Mouse (Mus musculus): ENCODE results near the gene Wdr18.

Wdr18 gene

DNA sequence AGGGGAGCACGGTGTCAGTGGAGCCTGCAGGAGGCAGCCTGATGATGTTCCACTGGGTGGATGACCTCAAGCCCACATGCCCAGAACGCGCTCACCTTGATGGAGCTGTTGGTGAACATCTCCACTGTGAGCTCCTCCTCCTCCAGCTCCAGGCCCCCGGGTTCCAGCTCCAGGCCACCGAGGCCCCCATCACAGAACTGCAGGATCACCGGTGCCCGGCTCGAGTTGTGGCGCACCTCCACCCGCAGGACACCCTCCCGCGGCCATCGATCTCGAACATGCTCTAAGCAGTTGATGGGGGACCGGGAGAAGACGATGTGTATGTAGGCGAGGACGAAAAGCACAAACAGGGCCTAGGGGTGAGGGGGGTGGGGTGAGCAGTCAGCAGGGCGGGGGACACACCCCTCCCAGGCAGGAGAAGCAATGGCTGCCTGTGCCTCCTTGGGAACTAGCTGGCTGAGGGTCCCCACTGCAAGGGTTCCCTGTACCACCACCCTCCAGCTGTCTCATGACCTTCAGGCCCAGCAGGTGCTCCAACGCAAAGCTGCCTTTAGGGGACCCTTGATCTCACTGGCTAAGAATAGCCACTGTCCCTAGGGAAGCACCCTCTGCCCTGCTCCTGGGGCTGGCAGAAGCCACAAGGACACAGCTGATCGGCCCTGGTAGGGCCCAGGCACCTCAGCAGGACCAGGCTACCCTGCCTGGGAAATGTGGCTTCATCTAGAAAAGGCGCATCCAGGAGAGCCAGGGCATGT, 19.6 kb downstream of the Wdr18 start:
- DNase-seq: no peak

DNA sequence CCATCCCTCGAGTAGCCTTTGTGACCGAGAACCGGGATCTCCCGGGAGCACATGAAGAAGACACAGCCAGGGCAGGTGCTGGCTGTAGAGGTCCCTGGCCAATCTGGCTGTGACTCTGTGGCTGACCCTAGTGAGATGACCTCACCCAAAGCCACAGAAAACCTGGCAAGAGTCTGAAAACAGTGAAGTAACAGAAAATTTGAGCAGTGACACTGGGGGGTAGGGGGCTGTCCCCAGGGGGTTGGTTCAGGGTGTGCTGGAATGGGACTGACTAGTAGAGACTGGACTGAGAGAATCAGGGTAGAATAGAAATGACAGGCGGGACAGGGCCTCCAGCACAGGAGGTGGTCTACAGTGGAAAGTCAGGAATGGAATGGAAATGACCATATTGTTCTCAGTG, 23.3 kb downstream of the Wdr18 start:
- no peak for DNase-seq

DNA sequence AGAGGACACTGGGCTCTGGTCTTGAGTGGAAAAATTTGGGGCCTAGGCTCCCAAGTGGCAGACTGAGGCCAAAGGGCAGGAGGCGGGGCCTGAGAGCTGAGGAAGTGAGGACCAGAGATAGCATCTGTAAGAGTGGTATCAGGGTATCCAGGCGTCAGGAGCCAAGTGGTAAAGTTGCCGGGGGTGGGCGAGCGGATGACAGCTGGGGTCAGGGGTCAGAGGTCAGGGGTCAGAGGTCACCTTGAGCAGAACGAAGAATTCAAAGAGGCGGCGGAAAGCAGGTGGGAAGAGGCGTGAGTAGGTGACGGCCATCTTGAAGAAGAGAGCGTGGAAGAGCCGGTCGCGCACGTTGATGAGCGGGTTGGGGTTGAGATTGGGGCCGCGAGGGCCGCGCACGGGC, 23.7 kb downstream of the Wdr18 start:
- DNase-seq: peak; percentile 67

DNA sequence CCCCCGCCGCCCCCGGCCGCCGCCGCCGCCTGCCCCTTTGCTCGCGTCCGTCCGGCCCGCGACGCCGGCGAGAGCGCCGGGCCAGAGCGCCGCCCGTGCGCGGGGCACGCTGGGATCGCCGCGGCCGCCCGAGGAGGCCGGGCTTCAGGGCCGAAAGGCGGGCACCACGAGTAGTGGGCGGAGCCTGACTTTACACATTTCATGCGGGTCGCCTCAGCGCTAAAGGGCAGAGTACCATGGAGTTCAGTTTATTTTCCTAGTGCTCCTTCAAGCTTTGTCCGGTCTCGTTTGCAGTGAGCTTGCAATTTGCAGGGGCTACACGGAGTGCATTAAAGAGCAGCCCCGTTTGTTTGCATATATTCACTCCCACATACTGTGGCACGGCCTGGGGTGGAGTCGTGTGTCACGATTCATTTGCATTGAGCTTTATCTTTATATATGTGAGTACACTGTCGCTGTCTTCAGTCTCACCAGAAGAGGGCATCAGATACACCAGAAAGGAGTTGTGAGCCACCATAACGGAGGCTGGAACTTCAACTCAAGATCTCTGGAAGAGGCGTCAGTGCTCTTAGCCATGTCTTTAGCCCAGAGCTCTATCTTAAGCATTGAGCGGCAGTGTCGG, 24.4 kb downstream of the Wdr18 start, which contains the start of gene Tmem259:
TSS of gene Tmem259 (minus strand) at position 136 of the 622 bp plus-strand sequence.
- DNase-seq: peak; percentile 85 to 86

DNA sequence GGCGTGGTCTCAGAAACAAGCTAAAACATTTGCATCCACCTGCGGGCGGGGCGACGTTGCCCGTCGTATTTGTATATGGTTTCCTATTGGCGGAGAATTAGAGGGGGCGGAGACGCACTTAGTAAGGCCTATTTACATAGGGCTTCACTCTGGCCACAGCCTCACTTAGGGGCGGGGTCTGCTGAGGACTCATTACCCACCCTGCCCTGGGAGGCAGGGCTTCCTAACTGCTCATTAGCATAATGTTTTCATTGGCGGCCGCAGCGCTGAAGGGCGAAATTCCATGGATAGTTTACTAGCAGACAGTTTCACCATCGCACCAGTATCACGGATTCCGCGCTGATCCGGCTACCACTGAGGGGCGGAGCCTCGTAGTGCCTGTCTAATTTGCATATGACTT, 24.9 kb downstream of the Wdr18 start:
- DNase-seq: peak; percentile 93 to 94

DNA sequence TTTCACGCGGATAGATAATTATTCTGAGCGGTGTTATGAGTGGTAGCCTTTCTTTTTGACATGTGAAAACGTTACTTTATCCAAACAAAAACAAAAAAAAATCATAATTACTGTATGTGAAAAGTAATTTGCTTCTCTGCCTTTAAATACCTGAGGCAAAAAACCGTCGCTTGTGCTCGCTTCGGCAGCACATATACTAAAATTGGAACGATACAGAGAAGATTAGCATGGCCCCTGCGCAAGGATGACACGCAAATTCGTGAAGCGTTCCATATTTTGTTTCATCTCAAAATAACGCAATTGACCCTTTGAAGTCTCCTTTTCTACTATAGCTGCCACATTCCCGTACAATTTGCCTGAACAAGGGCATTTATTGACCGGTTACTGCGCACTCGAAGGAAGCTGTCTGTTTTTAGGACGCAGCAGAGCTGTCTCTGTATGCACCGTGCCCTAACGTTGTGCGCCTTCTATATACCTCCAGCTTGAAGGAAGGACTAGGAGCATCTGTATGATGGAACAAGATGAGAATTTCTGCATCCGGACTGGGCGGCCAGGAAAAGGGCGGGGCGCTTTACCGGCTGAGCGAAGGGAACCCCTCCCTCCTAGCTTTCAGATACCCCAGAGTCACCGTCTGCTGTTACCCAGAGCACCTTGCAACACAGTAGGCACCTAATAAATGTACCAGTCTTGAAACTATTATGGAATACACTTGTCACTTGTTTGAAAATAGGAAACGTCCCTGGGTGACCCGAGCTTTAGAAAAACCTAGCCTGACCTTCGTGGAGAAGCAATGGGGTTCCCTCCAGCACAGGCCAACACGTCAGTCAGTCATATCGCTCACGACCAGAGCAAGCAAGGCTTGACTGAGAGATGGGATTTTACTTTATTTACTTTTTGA, 25.6 kb downstream of the Wdr18 start:
- DNase-seq: peak; percentile 75 to 77

DNA sequence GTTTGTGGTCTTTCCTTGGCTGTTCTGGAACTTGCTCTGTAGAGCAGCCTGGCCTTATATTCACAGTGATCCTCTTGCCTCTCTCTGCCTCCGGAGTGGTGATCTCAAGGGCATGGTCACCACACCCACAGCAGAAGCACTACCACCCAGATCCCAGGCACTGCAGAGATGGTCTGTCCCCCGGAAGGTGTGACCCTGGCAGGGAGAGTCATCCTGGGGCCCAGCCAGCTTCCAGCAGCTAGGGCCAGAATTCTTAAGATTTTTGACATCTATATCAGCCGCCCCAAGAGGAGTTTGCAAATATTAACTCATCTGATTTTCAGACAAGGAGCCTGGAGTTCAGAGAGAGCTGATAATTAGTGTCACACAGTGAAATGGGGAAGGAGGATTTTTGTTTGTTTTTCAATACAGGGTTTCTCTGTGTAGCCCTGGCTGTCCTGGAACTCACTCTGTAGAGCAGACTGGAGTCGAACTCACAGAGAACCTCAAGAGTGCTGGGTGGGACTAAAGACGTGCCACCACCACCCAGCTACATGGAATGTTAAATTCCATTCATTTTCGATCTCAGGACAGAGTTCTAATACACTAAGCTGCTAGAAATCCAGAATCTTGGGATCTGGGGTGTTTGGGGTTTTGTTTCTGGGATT, 26.4 kb downstream of the Wdr18 start:
- DNase-seq: no peak

DNA sequence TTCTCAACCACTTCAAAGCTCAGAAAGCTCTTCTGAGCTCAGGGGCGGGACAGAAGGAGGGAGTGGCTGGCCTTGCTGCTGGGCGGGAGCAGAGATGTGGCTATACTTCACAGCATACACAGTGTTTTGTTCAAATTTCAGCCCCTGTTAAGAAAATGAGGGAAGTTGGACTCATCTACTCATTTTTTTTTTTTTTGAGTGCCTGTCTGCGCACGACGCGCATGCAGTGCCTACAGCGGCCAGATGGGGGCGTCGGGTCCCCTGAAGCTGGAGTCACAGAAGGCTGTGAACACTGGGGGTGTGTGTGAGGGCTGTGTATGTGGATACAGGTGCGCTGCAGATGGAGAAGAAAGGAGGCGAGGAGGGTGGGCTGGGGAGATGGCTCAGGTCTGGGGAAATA, 27.0 kb downstream of the Wdr18 start:
- DNase-seq: peak; percentile 91 to 93

DNA sequence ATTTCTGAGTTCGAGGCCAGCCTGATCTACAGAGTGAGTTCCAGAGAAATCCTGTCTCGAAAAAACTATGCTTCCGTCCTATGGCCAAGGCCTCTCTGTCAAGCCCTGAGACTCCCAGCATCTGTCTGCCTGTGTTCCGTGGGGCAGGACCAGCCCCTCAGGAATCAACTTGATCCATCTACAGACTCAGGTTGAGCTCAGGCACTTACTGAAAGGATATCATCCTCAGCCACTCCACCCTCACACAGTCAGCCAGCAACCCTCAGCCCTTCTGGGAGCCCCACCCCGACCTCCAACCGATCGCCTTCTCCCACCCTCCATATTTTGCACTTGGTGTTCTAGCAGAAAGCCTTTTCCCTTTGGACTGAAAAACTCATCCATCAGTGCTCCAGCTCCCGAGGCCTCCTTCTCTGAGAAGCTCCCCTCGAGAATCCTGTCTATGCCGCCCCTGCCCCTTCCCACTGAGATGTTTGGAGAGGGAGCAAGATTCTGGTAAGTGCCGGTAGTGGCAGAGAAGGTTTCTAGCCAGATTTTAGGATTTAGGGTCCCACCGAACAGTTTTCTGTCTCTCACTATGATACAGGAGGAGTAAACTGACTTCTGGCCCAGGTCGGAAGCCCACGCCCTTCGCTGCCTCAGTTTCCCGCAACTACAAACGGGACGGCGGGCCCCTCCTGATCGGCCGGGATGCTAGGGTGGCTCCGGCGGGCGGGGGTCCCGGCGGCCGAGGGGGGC, 28.0 kb downstream of the Wdr18 start:
- no peak for DNase-seq

DNA sequence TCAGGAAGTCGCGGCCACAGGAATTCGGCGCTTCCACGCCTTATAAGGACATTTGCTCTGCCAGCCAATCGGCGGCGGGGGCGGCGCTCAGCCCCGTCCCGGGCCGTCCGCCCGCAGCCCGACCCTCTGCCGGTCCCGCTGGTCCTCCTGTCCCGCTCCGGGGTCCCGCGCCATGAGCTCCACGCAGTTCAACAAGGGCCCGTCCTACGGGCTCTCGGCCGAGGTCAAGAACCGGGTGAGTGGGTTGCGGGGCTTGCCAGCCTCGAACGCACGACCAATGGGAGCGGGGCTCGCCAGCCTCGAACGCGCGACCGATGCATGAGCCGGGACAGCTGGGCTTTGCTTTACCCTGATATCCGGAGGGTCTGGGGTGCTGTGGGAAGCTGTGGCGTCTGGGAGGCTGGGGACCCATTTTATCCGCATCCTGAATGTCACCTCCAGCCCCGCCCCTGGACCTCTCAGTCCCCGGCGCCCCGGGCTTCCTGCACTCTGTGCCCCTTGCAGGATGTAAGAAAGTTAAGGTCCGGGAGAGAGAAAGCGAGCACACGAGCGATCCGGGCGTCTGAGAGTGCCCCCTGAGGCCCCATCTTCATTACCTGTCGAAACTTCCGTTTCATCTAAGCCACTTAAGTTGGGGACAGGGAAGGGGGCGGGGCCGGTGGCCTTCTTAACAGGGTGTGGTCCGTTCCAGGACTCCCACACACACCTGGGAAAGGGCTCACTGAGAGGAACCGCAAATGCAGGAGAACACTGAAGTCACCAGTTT, 28.7 kb downstream of the Wdr18 start, which contains the start of gene Cnn2:
TSS of gene Cnn2 (plus strand) at position 79 of the 766 bp plus-strand sequence.
- DNase-seq: no peak

DNA sequence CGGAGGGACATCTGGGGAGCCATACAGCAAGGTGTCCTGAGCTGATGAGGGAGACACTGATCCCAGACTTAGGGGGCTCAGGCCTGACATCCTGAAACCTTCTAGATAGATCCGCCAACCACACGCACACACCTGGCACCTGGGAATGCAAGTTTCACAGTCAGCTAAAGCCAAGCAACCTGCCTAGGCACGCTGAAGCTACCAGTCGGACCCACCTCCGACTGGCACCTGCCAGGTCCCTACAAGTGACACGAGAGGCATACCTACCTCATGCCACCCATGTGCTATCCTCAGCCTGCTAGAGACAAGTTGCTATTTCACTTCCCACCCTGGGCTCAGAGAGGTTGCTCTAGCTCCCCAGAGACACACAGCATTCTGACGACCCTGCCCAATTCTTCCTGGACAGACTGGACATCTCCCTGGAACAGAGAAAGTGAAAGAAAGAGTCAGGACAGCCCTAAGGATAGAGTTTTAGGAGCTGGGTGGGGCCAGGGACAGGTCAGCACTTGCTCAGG, 29.4 kb downstream of the Wdr18 start:
- no peak for DNase-seq

DNA sequence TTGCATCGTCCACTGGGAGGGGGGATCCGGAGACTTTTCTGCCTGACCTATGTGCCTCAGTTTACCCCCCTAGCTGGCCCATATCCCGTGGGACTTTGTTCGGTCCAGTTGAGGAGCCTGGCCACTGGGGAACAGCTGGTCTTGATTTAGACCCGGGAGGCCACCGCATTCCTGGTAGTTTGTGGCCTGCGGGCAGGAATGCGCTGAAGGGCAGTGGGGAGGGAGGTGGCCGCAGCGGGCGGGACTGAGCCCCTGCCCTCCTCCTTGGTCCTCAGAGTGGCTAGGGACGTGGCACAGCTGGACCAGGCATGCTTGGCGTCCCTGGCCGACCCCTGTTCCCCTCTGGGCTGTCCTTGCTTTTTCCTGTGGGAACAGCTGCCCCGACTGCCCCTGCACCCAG, 29.9 kb downstream of the Wdr18 start:
- no peak for DNase-seq

DNA sequence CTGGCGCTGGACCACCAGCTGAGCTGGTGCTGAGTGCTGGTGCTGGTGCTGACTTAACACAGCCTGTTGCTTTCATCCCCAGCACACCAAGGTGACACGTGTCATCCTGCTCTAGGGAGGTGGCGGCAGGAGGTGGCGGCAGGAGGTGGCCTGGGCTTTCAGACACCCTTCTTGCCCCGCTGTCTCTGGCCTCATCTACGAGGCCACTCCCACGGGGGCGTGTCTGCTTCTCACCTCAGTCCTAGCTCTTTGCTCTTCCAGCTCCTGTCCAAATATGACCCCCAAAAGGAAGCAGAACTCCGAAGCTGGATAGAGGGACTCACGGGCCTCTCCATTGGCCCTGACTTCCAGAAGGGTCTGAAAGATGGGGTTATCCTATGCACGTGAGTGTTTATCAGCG, 31.1 kb downstream of the Wdr18 start:
- no peak for DNase-seq

DNA sequence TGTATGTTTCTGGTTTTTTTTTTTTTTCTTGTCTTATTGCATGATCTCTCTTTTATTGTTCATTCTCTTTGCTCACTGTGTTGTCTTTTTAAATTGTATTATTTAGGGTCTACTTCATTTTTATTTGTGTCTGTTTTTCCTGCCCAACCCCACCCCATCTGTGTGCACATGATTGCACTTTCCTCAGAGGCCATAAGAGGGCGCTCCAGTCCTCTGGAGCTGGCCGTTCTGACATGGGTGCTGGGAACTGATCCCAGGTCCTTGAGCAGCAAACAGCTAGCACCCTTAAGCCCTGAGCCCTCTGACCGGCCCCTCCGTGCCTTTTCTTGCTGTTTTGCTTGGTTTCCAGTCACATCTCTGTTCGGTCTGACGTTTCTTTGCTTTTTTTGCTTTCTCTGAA, 31.6 kb downstream of the Wdr18 start:
- DNase-seq: no peak

DNA sequence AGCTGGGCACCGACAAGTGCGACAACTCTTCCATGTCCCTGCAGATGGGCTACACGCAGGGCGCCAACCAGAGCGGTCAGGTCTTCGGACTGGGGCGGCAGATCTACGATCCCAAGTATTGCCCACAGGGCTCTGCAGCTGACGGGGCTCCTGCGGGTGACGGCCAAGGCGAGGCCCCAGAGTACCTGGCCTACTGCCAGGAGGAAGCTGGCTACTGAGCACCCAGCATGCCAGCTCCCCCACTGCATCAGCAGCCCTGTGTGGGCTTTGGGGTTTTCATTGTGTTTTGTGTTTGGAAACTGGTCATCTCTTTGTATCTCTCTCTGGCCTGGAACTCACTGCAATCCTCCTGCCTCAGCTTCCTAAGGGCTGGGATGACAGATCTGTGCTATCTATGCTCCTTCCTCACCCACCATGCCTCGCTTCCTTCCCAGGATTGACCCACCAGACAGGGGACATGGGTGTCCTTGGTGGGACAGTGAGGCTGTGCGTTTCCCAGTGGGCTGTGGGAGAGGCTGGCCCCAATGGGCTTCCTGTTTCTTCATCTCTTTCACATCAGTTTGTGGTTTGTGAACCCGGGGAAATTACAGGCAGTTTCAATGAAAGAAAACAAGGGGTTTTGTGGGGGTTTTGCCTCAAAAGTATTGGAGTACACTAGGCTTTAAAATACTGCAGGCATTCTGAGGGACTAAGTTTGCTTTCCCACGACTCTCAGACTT, 34.6 kb downstream of the Wdr18 start:
- DNase-seq: no peak

DNA sequence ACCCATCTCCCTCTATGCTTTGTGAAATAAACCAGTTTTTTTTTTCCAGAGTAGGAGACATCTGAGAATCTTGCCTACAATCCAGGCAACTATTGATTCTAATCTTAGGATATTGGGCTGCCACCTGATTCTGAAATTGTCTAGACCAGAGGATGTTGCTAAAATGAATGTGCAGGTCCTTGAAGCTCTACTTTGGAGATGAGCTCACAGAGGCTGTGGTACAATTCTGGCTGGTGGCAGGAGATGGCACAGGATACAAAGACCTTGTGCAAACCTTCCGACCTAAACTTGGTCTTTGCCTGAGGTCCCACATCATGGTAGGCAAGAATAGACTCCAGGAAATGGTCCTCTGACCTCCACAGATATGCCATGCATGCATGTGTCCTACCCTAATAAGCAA, 35.7 kb downstream of the Wdr18 start:
- no peak for DNase-seq

DNA sequence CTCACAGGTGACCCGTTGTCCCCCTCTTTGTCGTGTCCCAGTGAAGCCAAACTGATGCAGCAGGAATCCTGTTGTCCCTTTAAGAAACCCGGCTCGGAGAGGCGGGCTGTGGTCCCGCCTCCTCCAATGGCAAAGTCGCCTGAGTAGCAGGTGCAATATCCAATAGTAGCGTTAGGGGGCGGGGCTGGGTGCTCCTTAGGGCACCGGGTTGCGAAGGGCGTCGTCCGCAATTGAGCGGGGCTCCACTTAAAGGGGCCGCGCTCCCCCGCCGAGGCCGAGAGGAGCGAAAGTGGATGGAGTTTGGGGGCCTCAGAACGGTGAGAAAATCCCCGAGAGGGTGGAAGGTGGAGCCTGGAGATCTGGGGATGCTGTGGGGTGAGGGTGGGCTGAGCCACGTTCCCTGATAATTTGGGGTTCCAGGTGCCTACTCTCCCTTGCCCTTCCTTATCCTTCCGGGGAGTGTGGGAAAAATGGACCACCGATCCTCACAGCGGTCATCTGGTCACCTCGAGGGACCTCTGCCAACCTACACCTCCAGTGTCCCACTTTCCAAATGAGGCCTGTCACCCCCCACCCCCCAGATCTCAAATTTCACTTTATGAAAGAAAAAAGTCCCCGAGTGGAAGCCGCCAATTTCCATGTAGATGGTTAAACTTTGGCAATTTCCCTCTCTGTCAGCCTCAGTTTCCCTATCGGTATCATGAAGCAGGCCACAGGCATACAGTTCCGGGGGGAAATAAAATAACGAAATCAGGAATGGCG, 36.5 kb downstream of the Wdr18 start, which contains the start of gene Abca7:
TSS of gene Abca7 (plus strand) at position 223 of the 762 bp plus-strand sequence.
- peak; percentile 98 for DNase-seq

DNA sequence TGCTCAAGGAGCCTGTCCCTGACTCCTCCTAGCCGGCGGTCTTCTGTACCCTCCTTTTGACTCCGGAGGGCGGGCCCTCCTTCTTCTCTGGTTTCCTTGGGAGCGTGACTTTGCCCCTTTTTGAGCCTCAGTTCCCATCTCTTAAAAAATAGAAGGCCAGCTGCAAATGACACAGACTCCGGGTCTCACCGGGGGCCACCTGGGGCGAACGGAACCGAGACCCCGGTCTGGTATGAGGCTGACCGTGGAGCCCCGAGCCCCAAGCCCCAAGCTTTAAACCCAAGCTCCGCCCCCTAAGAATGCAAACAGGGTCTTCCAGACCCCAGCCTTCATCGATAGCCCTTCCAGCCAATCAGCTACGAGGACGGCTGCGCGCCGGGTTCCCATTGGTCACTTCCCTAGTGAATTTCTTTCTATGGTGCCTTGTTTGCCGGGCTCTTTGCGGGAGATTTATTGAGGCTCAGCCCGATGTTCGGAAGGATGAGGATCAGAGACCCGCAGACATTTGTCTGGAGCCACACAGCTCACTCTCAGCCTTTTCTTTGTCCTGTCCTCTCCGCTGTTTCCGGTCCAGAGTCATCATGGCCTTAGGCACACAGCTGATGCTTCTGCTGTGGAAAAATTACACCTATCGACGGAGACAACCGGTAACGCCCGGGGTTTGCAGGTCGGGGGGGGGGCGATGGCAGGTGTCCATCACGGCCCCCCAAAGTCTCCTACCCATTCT, 37.2 kb downstream of the Wdr18 start:
- DNase-seq: peak; percentile 78 to 83

DNA sequence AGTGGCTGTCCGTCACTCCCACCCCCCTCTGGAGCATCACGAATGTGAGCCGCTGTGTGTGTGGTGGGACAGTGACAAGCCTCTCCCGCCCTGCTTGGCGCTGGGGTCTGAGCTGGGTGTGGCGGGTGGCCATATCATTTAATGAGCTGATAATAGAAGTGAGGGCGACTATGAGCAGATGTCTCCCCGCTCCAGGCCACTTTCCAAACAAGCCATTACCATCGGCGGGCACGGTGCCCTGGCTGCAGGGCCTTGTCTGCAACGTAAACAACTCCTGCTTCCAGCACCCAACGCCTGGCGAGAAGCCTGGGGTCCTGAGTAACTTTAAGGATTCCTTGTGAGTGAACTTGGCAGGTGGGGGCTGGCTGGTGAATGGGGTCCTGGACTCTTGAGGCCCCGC, 37.9 kb downstream of the Wdr18 start:
- peak; percentile 62 to 70 for DNase-seq
